Mouse (Mus musculus): Measurements from ENCODE around the gene Rpl31. TPM values are rescaled to one million over a fixed set of nuclear protein-coding genes. Genes with fewer than 3 reads are reported as not detected.

Gene Rpl31
- polyA plus RNA-seq, 1 experiment = 1,915 TPM

- TF ChIP-seq FOSL1 (IDR thresholded peaks at IDR 0.05; ENCODE audit: insufficient read depth, low read length, poor library complexity, severe bottlenecking) = no peak
- TF ChIP-seq MYOD1 (IDR thresholded peaks at IDR 0.05; ENCODE audit: control insufficient read depth, insufficient read length, low read depth) = no peak
- TF ChIP-seq CEBPB (IDR thresholded peaks at IDR 0.05; ENCODE audit: low read depth) = no peak
- no peak for TF ChIP-seq MYOG (IDR thresholded peaks at IDR 0.05; ENCODE audit: control insufficient read depth, extremely low read depth, insufficient read length)
- no peak for TF ChIP-seq CTCF (IDR thresholded peaks at IDR 0.05; ENCODE audit: control insufficient read depth, insufficient read depth, insufficient read length)
- TF ChIP-seq MAX (IDR thresholded peaks at IDR 0.05) = no peak
- no peak for TF ChIP-seq USF1 (IDR thresholded peaks at IDR 0.05; ENCODE audit: low read depth)
- Histone ChIP-seq H3K36me3 (ENCODE audit: control insufficient read depth, insufficient read depth) (no peaks in the 10 kb centered on the region), H3K79me3 (ENCODE audit: low read depth) (no peaks in the 10 kb centered on the region), H3ac (ENCODE audit: control insufficient read depth, insufficient read length, low read depth) (no peak overlapping the region), H3K79me2 (ENCODE audit: control insufficient read depth, insufficient read depth) (no peaks in the 10 kb centered on the region), H3K4me3 (ENCODE audit: insufficient read depth, poor library complexity, severe bottlenecking) (no peak overlapping the region), H3K27me3 (ENCODE audit: control insufficient read depth, insufficient read depth, insufficient read length) (no peaks in the 10 kb centered on the region)
Measured at GRCm38 (mm10) chr1:39349001-39349400, 18.6 kb upstream of the Rpl31 start.

- Histone ChIP-seq H3K79me3 (ENCODE audit: low read depth) (no peaks in the 10 kb centered on the region), H3K27me3 (ENCODE audit: control insufficient read depth, insufficient read depth, insufficient read length) (no peaks in the 10 kb centered on the region), H3K79me2 (ENCODE audit: control insufficient read depth, insufficient read depth) (no peaks in the 10 kb centered on the region), H3K36me3 (ENCODE audit: control insufficient read depth, insufficient read depth) (no peaks in the 10 kb centered on the region), H3ac (ENCODE audit: control insufficient read depth, insufficient read length, low read depth) (no peak overlapping the region), H3K4me3 (ENCODE audit: insufficient read depth, poor library complexity, severe bottlenecking) (no peak overlapping the region)
- TF ChIP-seq FOSL1 (IDR thresholded peaks at IDR 0.05; ENCODE audit: insufficient read depth, low read length, poor library complexity, severe bottlenecking) (no peak), MYOG (IDR thresholded peaks at IDR 0.05; ENCODE audit: control insufficient read depth, extremely low read depth, insufficient read length) (no peak), CTCF (IDR thresholded peaks at IDR 0.05; ENCODE audit: control insufficient read depth, insufficient read depth, insufficient read length) (no peak), CEBPB (IDR thresholded peaks at IDR 0.05; ENCODE audit: low read depth) (no peak), MYOD1 (IDR thresholded peaks at IDR 0.05; ENCODE audit: control insufficient read depth, insufficient read length, low read depth) (no peak), USF1 (IDR thresholded peaks at IDR 0.05; ENCODE audit: low read depth) (no peak), MAX (IDR thresholded peaks at IDR 0.05) (no peak)
Measured at GRCm38 (mm10) chr1:39349427-39349826, 18.2 kb upstream of the Rpl31 start.

GRCm38 (mm10) chr1:39361754-39362514 is 5.7 kb upstream of the Rpl31 start:
- H3K79me3 ChIP-seq (ENCODE audit: low read depth) = no peaks in the 10 kb centered on the region
- H3K4me3 ChIP-seq (ENCODE audit: insufficient read depth, poor library complexity, severe bottlenecking) = no peak overlapping the region
- H3K79me2 ChIP-seq (ENCODE audit: control insufficient read depth, insufficient read depth) = no peaks in the 10 kb centered on the region
- H3K36me3 ChIP-seq (ENCODE audit: control insufficient read depth, insufficient read depth) = no peaks in the 10 kb centered on the region
- no peak overlapping the region for H3ac ChIP-seq (ENCODE audit: control insufficient read depth, insufficient read length, low read depth)
- TF ChIP-seq CEBPB (IDR thresholded peaks at IDR 0.05; ENCODE audit: low read depth) = no peak
- no peak for TF ChIP-seq MYOG (IDR thresholded peaks at IDR 0.05; ENCODE audit: control insufficient read depth, extremely low read depth, insufficient read length)
- no peak for TF ChIP-seq CTCF (IDR thresholded peaks at IDR 0.05; ENCODE audit: control insufficient read depth, insufficient read depth, insufficient read length)
- no peak for TF ChIP-seq FOSL1 (IDR thresholded peaks at IDR 0.05; ENCODE audit: insufficient read depth, low read length, poor library complexity, severe bottlenecking)
- no peak for TF ChIP-seq MAX (IDR thresholded peaks at IDR 0.05)
- TF ChIP-seq MYOD1 (IDR thresholded peaks at IDR 0.05; ENCODE audit: control insufficient read depth, insufficient read length, low read depth) = no peak
- TF ChIP-seq USF1 (IDR thresholded peaks at IDR 0.05; ENCODE audit: low read depth) = no peak
- peaks cover 18% of the 10 kb centered on the region for H3K27me3 ChIP-seq (ENCODE audit: control insufficient read depth, insufficient read depth, insufficient read length)

GRCm38 (mm10) chr1:39362515-39362893 is 5.1 kb upstream of the Rpl31 start:
- TF ChIP-seq CTCF (IDR thresholded peaks at IDR 0.05; ENCODE audit: control insufficient read depth, insufficient read depth, insufficient read length) (no peak), MYOD1 (IDR thresholded peaks at IDR 0.05; ENCODE audit: control insufficient read depth, insufficient read length, low read depth) (no peak), CEBPB (IDR thresholded peaks at IDR 0.05; ENCODE audit: low read depth) (no peak), MAX (IDR thresholded peaks at IDR 0.05) (no peak), FOSL1 (IDR thresholded peaks at IDR 0.05; ENCODE audit: insufficient read depth, low read length, poor library complexity, severe bottlenecking) (no peak), MYOG (IDR thresholded peaks at IDR 0.05; ENCODE audit: control insufficient read depth, extremely low read depth, insufficient read length) (no peak), USF1 (IDR thresholded peaks at IDR 0.05; ENCODE audit: low read depth) (no peak)
- Histone ChIP-seq H3ac (ENCODE audit: control insufficient read depth, insufficient read length, low read depth) (no peak overlapping the region), H3K79me3 (ENCODE audit: low read depth) (no peaks in the 10 kb centered on the region), H3K36me3 (ENCODE audit: control insufficient read depth, insufficient read depth) (no peaks in the 10 kb centered on the region), H3K79me2 (ENCODE audit: control insufficient read depth, insufficient read depth) (no peaks in the 10 kb centered on the region), H3K27me3 (ENCODE audit: control insufficient read depth, insufficient read depth, insufficient read length) (peaks cover 14% of the 10 kb centered on the region), H3K4me3 (ENCODE audit: insufficient read depth, poor library complexity, severe bottlenecking) (no peak overlapping the region)

DNA sequence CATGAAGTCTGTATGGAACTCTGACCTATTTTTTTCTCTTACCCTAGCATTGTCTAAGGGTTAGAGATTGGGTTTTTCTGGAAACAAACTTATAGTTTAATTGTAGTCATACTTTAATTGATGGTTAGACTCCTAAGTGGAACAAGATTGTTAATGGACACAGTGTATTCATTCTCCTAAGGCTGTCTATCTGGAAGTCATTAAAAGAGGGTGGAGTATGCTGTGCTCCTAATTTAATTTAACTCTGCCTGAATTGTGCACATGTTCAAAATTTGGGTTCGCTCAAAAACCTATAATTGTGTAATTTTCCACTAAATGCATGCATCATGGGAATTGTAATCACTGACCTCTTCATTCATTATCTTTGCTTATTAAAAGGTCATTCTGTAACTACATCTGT is 2.1 kb upstream of the Rpl31 start:
- peaks cover 30% of the 10 kb centered on the region for H3K79me2 ChIP-seq (ENCODE audit: control insufficient read depth, insufficient read depth)
- H3K36me3 ChIP-seq (ENCODE audit: control insufficient read depth, insufficient read depth) = peaks cover 24% of the 10 kb centered on the region
- peaks cover 7% of the 10 kb centered on the region for H3K27me3 ChIP-seq (ENCODE audit: control insufficient read depth, insufficient read depth, insufficient read length)
- no peak for TF ChIP-seq CTCF (IDR thresholded peaks at IDR 0.05; ENCODE audit: control insufficient read depth, insufficient read depth, insufficient read length)
- no peak for TF ChIP-seq FOSL1 (IDR thresholded peaks at IDR 0.05; ENCODE audit: insufficient read depth, low read length, poor library complexity, severe bottlenecking)
- no peak for TF ChIP-seq MAX (IDR thresholded peaks at IDR 0.05)
- no peak for TF ChIP-seq MYOG (IDR thresholded peaks at IDR 0.05; ENCODE audit: control insufficient read depth, extremely low read depth, insufficient read length)
- no peak for TF ChIP-seq USF1 (IDR thresholded peaks at IDR 0.05; ENCODE audit: low read depth)
- no peak for TF ChIP-seq CEBPB (IDR thresholded peaks at IDR 0.05; ENCODE audit: low read depth)
- TF ChIP-seq MYOD1 (IDR thresholded peaks at IDR 0.05; ENCODE audit: control insufficient read depth, insufficient read length, low read depth) = no peak
- H3K79me3 ChIP-seq (ENCODE audit: low read depth) = peaks cover 24% of the 10 kb centered on the region
- no peak overlapping the region for H3ac ChIP-seq (ENCODE audit: control insufficient read depth, insufficient read length, low read depth)
- H3K4me3 ChIP-seq (ENCODE audit: insufficient read depth, poor library complexity, severe bottlenecking) = no peak overlapping the region
